ENCODE assay signal across 10 mouse cellular contexts in genomic region chr8:94365410-94365981, GRCm38 (mm10). TPM values are rescaled to one million over a fixed set of nuclear protein-coding genes. Genes with fewer than 3 reads are reported as not detected.
DNase-seq lines count a peak whose midpoint lies in the region; ATAC-seq and TF ChIP-seq lines count a peak whose summit lies in the region.
"Had no signal": no experiment of that assay in that cellular context is flagged by ENCODE, and none has a peak within 500 bp of the region (broad histone marks: within the 10 kb centered on the region; RNA-seq: fewer than 3 reads in every experiment).

No protein-coding gene starts in this region.

- H3K4me3 ChIP-seq in heart, embryonic 12.5 days = no peak overlapping the region
- no peak overlapping the region for H3K4me3 ChIP-seq in lung, postnatal 0 days (ENCODE audit: low read depth, low read length)
- no peak overlapping the region for H3K4me3 ChIP-seq in stomach, postnatal 0 days (ENCODE audit: low read depth, low read length)
- H3K4me3 ChIP-seq in limb, embryonic 10.5 days = no peak overlapping the region
- no peak overlapping the region for H3K4me3 ChIP-seq in heart, embryonic 10.5 days
- H3K4me3 ChIP-seq: embryonic facial prominence, embryonic 13.5 days; hindbrain, embryonic 10.5 days had no signal

- no peak for ATAC-seq in heart, embryonic 12.5 days (ENCODE audit: insufficient number of reproducible peaks, low FRiP score)
- ATAC-seq in lung, postnatal 0 days = peak; percentile 5; the same call in 1 of the 2 replicates
- peak; percentile 65 for ATAC-seq in stomach, postnatal 0 days (ENCODE audit: low FRiP score, low TSS enrichment)

- H3K4me2 ChIP-seq in heart, embryonic 12.5 days = no peak overlapping the region
- H3K4me2 ChIP-seq in lung, postnatal 0 days (replicated peaks; ENCODE audit: low read depth, low read length) = no peak overlapping the region
- H3K4me2 ChIP-seq in stomach, postnatal 0 days (replicated peaks; ENCODE audit: low read depth) = no peak overlapping the region
- H3K4me2 ChIP-seq: embryonic facial prominence, embryonic 13.5 days had no signal

- TF ChIP-seq CTCF in lung, postnatal 0 days (IDR thresholded peaks at IDR 0.05) = no peak
- no peak for TF ChIP-seq CTCF in stomach, postnatal 0 days (IDR thresholded peaks at IDR 0.05; ENCODE audit: low read depth)

- DNase-seq in heart, adult 18-20 months = peak; percentile 55 to 74
- peak; percentile 32 for DNase-seq in brain, adult 2 months (ENCODE audit: low read depth, low spot score)
- no peak for DNase-seq in lung, postnatal 0 days (ENCODE audit: low spot score)
- peak; percentile 78 for DNase-seq in stomach, postnatal 0 days (ENCODE audit: low spot score)
- no peak for DNase-seq in frontal cortex, postnatal 36 days (ENCODE audit: low spot score in 2 of 2)
- no peak for DNase-seq in limb, embryonic 10.5 days (ENCODE audit: low spot score)
- DNase-seq in heart, embryonic 10.5 days (ENCODE audit: low spot score) = no peak

- WGBS in heart, embryonic 12.5 days = 78% methylated on average over 9 of the region's 9 CpGs
- WGBS in lung, postnatal 0 days = 80% methylated on average over 9 of the region's 9 CpGs
- WGBS in stomach, postnatal 0 days = 82% methylated on average over 9 of the region's 9 CpGs
- 83% methylated on average over 9 of the region's 9 CpGs for WGBS in limb, embryonic 10.5 days
- WGBS in heart, embryonic 10.5 days = 80% methylated on average over 9 of the region's 9 CpGs

- no peak overlapping the region for H3K9ac ChIP-seq in heart, embryonic 12.5 days
- no peak overlapping the region for H3K9ac ChIP-seq in lung, postnatal 0 days (replicated peaks; ENCODE audit: low read depth)
- H3K9ac ChIP-seq in stomach, postnatal 0 days (ENCODE audit: low read length) = no peak overlapping the region
- H3K9ac ChIP-seq: embryonic facial prominence, embryonic 13.5 days had no signal

- peaks cover 23% of the 10 kb centered on the region for H3K4me1 ChIP-seq in heart, embryonic 12.5 days (replicated peaks)
- peaks cover 19% of the 10 kb centered on the region for H3K4me1 ChIP-seq in lung, postnatal 0 days (ENCODE audit: insufficient read depth, low read depth, low read length)
- H3K4me1 ChIP-seq in stomach, postnatal 0 days (replicated peaks; ENCODE audit: control insufficient read depth, insufficient read depth) = peaks cover 11% of the 10 kb centered on the region
- peaks cover 11% of the 10 kb centered on the region; the same call in 1 of the 2 replicates for H3K4me1 ChIP-seq in limb, embryonic 10.5 days
- peaks cover 17% of the 10 kb centered on the region for H3K4me1 ChIP-seq in heart, embryonic 10.5 days
- H3K4me1 ChIP-seq: hindbrain, embryonic 10.5 days had no signal

- no peak for TF ChIP-seq EP300 in lung, postnatal 0 days (IDR thresholded peaks at IDR 0.05)
- TF ChIP-seq EP300 in stomach, postnatal 0 days (optimal IDR thresholded peaks at IDR 0.05) = no peak

- no peaks in the 10 kb centered on the region for H3K36me3 ChIP-seq in heart, embryonic 12.5 days
- no peaks in the 10 kb centered on the region for H3K36me3 ChIP-seq in lung, postnatal 0 days (ENCODE audit: insufficient read depth, low read length)
- no peaks in the 10 kb centered on the region for H3K36me3 ChIP-seq in stomach, postnatal 0 days (ENCODE audit: control insufficient read depth, insufficient read depth, low read length)
- H3K36me3 ChIP-seq in limb, embryonic 10.5 days = no peaks in the 10 kb centered on the region
- H3K36me3 ChIP-seq in heart, embryonic 10.5 days = no peaks in the 10 kb centered on the region
- H3K36me3 ChIP-seq: embryonic facial prominence, embryonic 13.5 days; hindbrain, embryonic 10.5 days had no signal

- H3K9me3 ChIP-seq in heart, embryonic 12.5 days (replicated peaks) = no peaks in the 10 kb centered on the region
- H3K9me3 ChIP-seq in lung, postnatal 0 days (ENCODE audit: low read length) = no peaks in the 10 kb centered on the region
- no peaks in the 10 kb centered on the region for H3K9me3 ChIP-seq in stomach, postnatal 0 days (ENCODE audit: control insufficient read depth, low read length)
- no peaks in the 10 kb centered on the region for H3K9me3 ChIP-seq in limb, embryonic 10.5 days (replicated peaks)
- H3K9me3 ChIP-seq in heart, embryonic 10.5 days = no peaks in the 10 kb centered on the region
- H3K9me3 ChIP-seq: embryonic facial prominence, embryonic 13.5 days; hindbrain, embryonic 10.5 days had no signal

- no peak overlapping the region for H3K27ac ChIP-seq in heart, embryonic 12.5 days (ENCODE audit: poor library complexity, severe bottlenecking)
- no peak overlapping the region for H3K27ac ChIP-seq in lung, postnatal 0 days (ENCODE audit: low read length)
- peak overlapping the region; percentile 54 for H3K27ac ChIP-seq in stomach, postnatal 0 days (replicated peaks)
- no peak overlapping the region for H3K27ac ChIP-seq in limb, embryonic 10.5 days
- H3K27ac ChIP-seq in heart, embryonic 10.5 days = no peak overlapping the region
- H3K27ac ChIP-seq: embryonic facial prominence, embryonic 13.5 days; hindbrain, embryonic 10.5 days had no signal

- no peaks in the 10 kb centered on the region for H3K27me3 ChIP-seq in heart, embryonic 12.5 days (replicated peaks)
- H3K27me3 ChIP-seq in lung, postnatal 0 days (replicated peaks; ENCODE audit: insufficient read depth, low read length) = no peaks in the 10 kb centered on the region
- no peaks in the 10 kb centered on the region for H3K27me3 ChIP-seq in stomach, postnatal 0 days (ENCODE audit: control insufficient read depth, insufficient read depth, low read length)
- H3K27me3 ChIP-seq in limb, embryonic 10.5 days (ENCODE audit: low read depth, poor library complexity, severe bottlenecking) = no peaks in the 10 kb centered on the region
- H3K27me3 ChIP-seq in heart, embryonic 10.5 days (ENCODE audit: insufficient read depth, poor library complexity, severe bottlenecking) = no peaks in the 10 kb centered on the region
- H3K27me3 ChIP-seq: embryonic facial prominence, embryonic 13.5 days had no signal

RNA-seq across cellular contexts. Expression of gene Herpud1, which starts 20.7 kb away (rescaled TPM):
- total RNA-seq in heart, adult 18-20 months (2021) = 100 to 1,000 TPM; 204 to 275 TPM
- polyA plus RNA-seq in heart, embryonic 12.5 days (2016; fragmentation: Nextera tagmentation; extraction: Ambion mirVana) = 73.1 and 74.9 TPM in 2 replicates
- 179 and 217 TPM in 2 replicates for polyA plus RNA-seq in lung, postnatal 0 days (2015; fragmentation: Nextera tagmentation; extraction: Ambion mirVana)
- polyA plus RNA-seq in stomach, postnatal 0 days (2015; fragmentation: Nextera tagmentation; extraction: Ambion mirVana) = 224 and 255 TPM in 2 replicates
- polyA plus RNA-seq in limb, embryonic 10.5 days (2016; fragmentation: Nextera tagmentation; extraction: Ambion mirVana) = 52.4 and 54.0 TPM in 2 replicates
- 75.5 and 90.8 TPM in 2 replicates for polyA plus RNA-seq in heart, embryonic 10.5 days (2016; fragmentation: Nextera tagmentation; extraction: Ambion mirVana)

RNA-seq across cellular contexts. Expression of gene Slc12a3, which starts 36.5 kb away (rescaled TPM):
- total RNA-seq in heart, adult 18-20 months (2021) = under 1 TPM; 0.12 to 0.41 TPM
- 0.10 TPM in 1 of 2 replicates, not detected in the other for polyA plus RNA-seq in heart, embryonic 12.5 days (2016; fragmentation: Nextera tagmentation; extraction: Ambion mirVana)
- 0.11 and 0.12 TPM in 2 replicates for polyA plus RNA-seq in lung, postnatal 0 days (2015; fragmentation: Nextera tagmentation; extraction: Ambion mirVana)
- polyA plus RNA-seq in stomach, postnatal 0 days (2015; fragmentation: Nextera tagmentation; extraction: Ambion mirVana) = 0.10 and 0.22 TPM in 2 replicates
- polyA plus RNA-seq in limb, embryonic 10.5 days (2016; fragmentation: Nextera tagmentation; extraction: Ambion mirVana) = not detected in 2 replicates
- polyA plus RNA-seq in heart, embryonic 10.5 days (2016; fragmentation: Nextera tagmentation; extraction: Ambion mirVana) = 0.06 TPM in 1 of 2 replicates, not detected in the other

Comparison
In these comparisons a context has a peak if more than half of its experiments do, and no peak if none do; other contexts are left out.
1. DNase-seq: peak in heart, adult 18-20 months (2 of 2), brain, adult 2 months (single experiment) and stomach, postnatal 0 days (single experiment); none in lung, postnatal 0 days (single experiment), frontal cortex, postnatal 36 days (0 of 2), limb, embryonic 10.5 days (single experiment) and heart, embryonic 10.5 days (single experiment).